Mouse (Mus musculus) heart, postnatal 10 days (tissue): Measurements from ENCODE around the gene Exph5. TPM values are rescaled to one million over a fixed set of nuclear protein-coding genes. Genes with fewer than 3 reads are reported as not detected.
A peak's percentile ranks its signal among the peaks of the same experiment; 100 is the strongest.

Experiments
- DNase-seq, 2 experiments: peaks; one replicate each; pipeline ENCODE4 v3.0.0; 2021
- intact Hi-C: fragments of 180-260 bp; cut with DNase I; formaldehyde crosslinking; loops from one replicate; pipeline ENCODE4 v1.15.1; 2025
- total RNA-seq, 2 experiments: library from RNA; stranded (reverse); gene quantifications; 2 replicates each; pipeline ENCODE4 v1.2.3; 2021

Exph5 gene
- total RNA-seq, 2 experiments from 2014 or later: 0.24 to 0.45 TPM

GRCm38 (mm10) chr9:53351899-53352298 lies 50.4 kb downstream of the Exph5 start:
- intact Hi-C loops: no loop called here

GRCm38 (mm10) chr9:53353161-53353560 lies 51.7 kb downstream of the Exph5 start:
- intact Hi-C loops: no loop called here
- DNase-seq: no peak

More at GRCm38 (mm10) chr9:53351899-53352298, 50.4 kb downstream of the Exph5 start:
- DNase-seq: no peak

- DNase-seq: no peak
- intact Hi-C loops: no loop called here
Observed at GRCm38 (mm10) chr9:53356219-53357155, 55.0 kb downstream of the Exph5 start.

GRCm38 (mm10) chr9:53371339-53371738 lies 69.9 kb downstream of the Exph5 start:
- intact Hi-C loops: no loop called here
- DNase-seq: no peak

GRCm38 (mm10) chr9:53375907-53376306 lies 74.4 kb downstream of the Exph5 start:
- peak; percentile 56 to 57 for DNase-seq
- intact Hi-C loops: no loop called here

GRCm38 (mm10) chr9:53376820-53377219 lies 75.3 kb downstream of the Exph5 start:
- intact Hi-C loops: no loop called here
- DNase-seq: no peak

- intact Hi-C loops: no loop called here
- DNase-seq: no peak
Observed at GRCm38 (mm10) chr9:53377597-53377996, 76.1 kb downstream of the Exph5 start.

GRCm38 (mm10) chr9:53378171-53378570 lies 76.7 kb downstream of the Exph5 start:
- DNase-seq: no peak
- intact Hi-C loops: no loop called here

GRCm38 (mm10) chr9:53380595-53380994 lies 79.1 kb downstream of the Exph5 start:
- intact Hi-C loops: no loop called here
- DNase-seq: no peak

GRCm38 (mm10) chr9:53381113-53381615 lies 79.7 kb downstream of the Exph5 start:
- intact Hi-C loops: no loop called here
- no peak for DNase-seq

- peak; percentile 85 for DNase-seq
- intact Hi-C loops: no loop called here
Observed at GRCm38 (mm10) chr9:53383951-53384866, 82.7 kb downstream of the Exph5 start, which contains the start of gene Kdelc2. Gene Kdelc2, plus strand, starts transcription at chr9:53384025.

- intact Hi-C loops: no loop called here
- DNase-seq: no peak
Observed at GRCm38 (mm10) chr9:53384873-53385272, 83.4 kb downstream of the Exph5 start.

- no peak for DNase-seq
- intact Hi-C loops: no loop called here
Observed at GRCm38 (mm10) chr9:53387431-53387830, 86.0 kb downstream of the Exph5 start.

- DNase-seq: no peak
- intact Hi-C loops: no loop called here
Observed at GRCm38 (mm10) chr9:53389109-53389508, 87.6 kb downstream of the Exph5 start.

- DNase-seq: no peak
- intact Hi-C loops: no loop called here
Observed at GRCm38 (mm10) chr9:53390136-53390535, 88.7 kb downstream of the Exph5 start.

GRCm38 (mm10) chr9:53397685-53398387 lies 96.4 kb downstream of the Exph5 start:
- intact Hi-C loops: loop anchor here (1.0 kb wide), 1 partner anchor 144 kb away; no protein-coding TSS in a partner anchor

GRCm38 (mm10) chr9:53398388-53398700 lies 96.9 kb downstream of the Exph5 start:
- intact Hi-C loops: loop anchor here (1.0 kb wide), 1 partner anchor 144 kb away; no protein-coding TSS in a partner anchor
- DNase-seq: peak; percentile 48 to 73

More at GRCm38 (mm10) chr9:53397685-53398387, 96.4 kb downstream of the Exph5 start:
- no peak for DNase-seq

- intact Hi-C loops: no loop called here
- no peak for DNase-seq
Observed at GRCm38 (mm10) chr9:53399537-53399936, 98.1 kb downstream of the Exph5 start.

- intact Hi-C loops: no loop called here
- DNase-seq: no peak
Observed at GRCm38 (mm10) chr9:53400696-53401095, 99.2 kb downstream of the Exph5 start.

- intact Hi-C loops: no loop called here
- no peak for DNase-seq
Observed at GRCm38 (mm10) chr9:53401146-53401545, 99.7 kb downstream of the Exph5 start.
